Mouse (Mus musculus): ENCODE results near the gene Agtr1a.

DNA sequence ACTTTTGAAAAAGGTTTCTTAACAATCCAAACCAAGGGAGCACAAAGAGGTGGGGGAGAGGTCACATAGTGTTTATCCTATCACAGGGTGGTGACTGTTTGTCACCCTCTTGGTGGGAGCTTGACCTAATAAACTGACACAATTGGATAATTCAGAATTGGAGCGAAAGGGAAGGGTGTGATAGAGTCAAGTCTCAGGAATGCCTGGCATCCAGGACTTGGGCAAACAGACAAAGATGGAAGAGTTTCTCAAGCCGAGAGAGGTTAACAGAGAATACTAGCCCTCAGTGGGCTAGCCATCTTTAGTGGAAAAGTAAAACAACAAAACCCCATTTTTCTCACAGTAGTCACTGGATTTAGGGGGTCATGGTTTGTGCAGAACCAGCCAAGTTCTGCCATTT lies 32.5 kb downstream of the Agtr1a start:
- no peak for TF ChIP-seq CTCF (IDR thresholded peaks at IDR 0.05; ENCODE audit: low read depth, low read length)
- TF ChIP-seq EP300 (IDR thresholded peaks at IDR 0.05; ENCODE audit: insufficient read depth, low read depth, low read length) = no peak

Measured in ES-Bruce4 (cell line).